ENCODE assay signal across 21 mouse cellular contexts in genomic region chr6:91372586-91372971, GRCm38 (mm10). TPM values are rescaled to one million over a fixed set of nuclear protein-coding genes. Genes with fewer than 3 reads are reported as not detected.
DNase-seq lines count a peak whose midpoint lies in the region; ATAC-seq and TF ChIP-seq lines count a peak whose summit lies in the region.
"Had no signal": no experiment of that assay in that cellular context is flagged by ENCODE, and none has a peak within 500 bp of the region (broad histone marks: within the 10 kb centered on the region; RNA-seq: fewer than 3 reads in every experiment).

No protein-coding gene starts in this region.

- no peak overlapping the region for H3K9ac ChIP-seq in hindbrain, embryonic 13.5 days
- H3K9ac ChIP-seq in hindbrain, embryonic 11.5 days (ENCODE audit: low read depth, low read length), result no peak overlapping the region
- no peak overlapping the region for H3K9ac ChIP-seq in lung, embryonic 15.5 days
- H3K9ac ChIP-seq: heart, embryonic 12.5 days; neural tube, embryonic 12.5 days had no signal

- peaks cover 16% of the 10 kb centered on the region for H3K4me1 ChIP-seq in hindbrain, embryonic 13.5 days (replicated peaks)
- no peaks in the 10 kb centered on the region for H3K4me1 ChIP-seq in hindbrain, embryonic 11.5 days (replicated peaks; ENCODE audit: control insufficient read depth, insufficient read depth, low read length)
- H3K4me1 ChIP-seq in lung, embryonic 15.5 days, result no peaks in the 10 kb centered on the region
- H3K4me1 ChIP-seq in lung, adult 2 months (ENCODE audit: control insufficient read depth, insufficient read depth, low read length), result no peaks in the 10 kb centered on the region
- H3K4me1 ChIP-seq in embryonic facial prominence, embryonic 10.5 days, result no peaks in the 10 kb centered on the region; the same call in 1 of the 2 replicates
- H3K4me1 ChIP-seq: heart, embryonic 12.5 days had no signal

- no peak for TF ChIP-seq CTCF in lung, adult 2 months (IDR thresholded peaks at IDR 0.05; ENCODE audit: insufficient read depth, low read length)

- H3K27me3 ChIP-seq in hindbrain, embryonic 13.5 days, result no peaks in the 10 kb centered on the region
- no peaks in the 10 kb centered on the region for H3K27me3 ChIP-seq in hindbrain, embryonic 11.5 days (ENCODE audit: control insufficient read depth, insufficient read depth, low read length)
- H3K27me3 ChIP-seq in lung, embryonic 15.5 days, result no peaks in the 10 kb centered on the region
- no peaks in the 10 kb centered on the region for H3K27me3 ChIP-seq in embryonic facial prominence, embryonic 10.5 days (replicated peaks; ENCODE audit: low read depth, poor library complexity, severe bottlenecking)
- H3K27me3 ChIP-seq: neural tube, embryonic 12.5 days had no signal

- H3K4me2 ChIP-seq in hindbrain, embryonic 13.5 days, result no peak overlapping the region
- H3K4me2 ChIP-seq in hindbrain, embryonic 11.5 days (replicated peaks; ENCODE audit: low read depth, low read length), result no peak overlapping the region
- H3K4me2 ChIP-seq in lung, embryonic 15.5 days, result no peak overlapping the region
- H3K4me2 ChIP-seq: heart, embryonic 12.5 days; neural tube, embryonic 12.5 days had no signal

- no peaks in the 10 kb centered on the region for H3K36me3 ChIP-seq in hindbrain, embryonic 13.5 days
- no peaks in the 10 kb centered on the region for H3K36me3 ChIP-seq in hindbrain, embryonic 11.5 days (ENCODE audit: control insufficient read depth, insufficient read depth, low read length)
- no peaks in the 10 kb centered on the region for H3K36me3 ChIP-seq in lung, embryonic 15.5 days
- H3K36me3 ChIP-seq in embryonic facial prominence, embryonic 10.5 days (replicated peaks), result 0 out of 2 replicates have a peak, but pooled peaks cover 2% of the 10 kb centered on the region
- H3K36me3 ChIP-seq: heart, embryonic 12.5 days; neural tube, embryonic 12.5 days had no signal

- H3K9me3 ChIP-seq in hindbrain, embryonic 13.5 days, result no peaks in the 10 kb centered on the region
- no peaks in the 10 kb centered on the region for H3K9me3 ChIP-seq in hindbrain, embryonic 11.5 days (ENCODE audit: control insufficient read depth, low read length)
- H3K9me3 ChIP-seq in lung, embryonic 15.5 days, result no peaks in the 10 kb centered on the region
- H3K9me3 ChIP-seq in embryonic facial prominence, embryonic 10.5 days, result no peaks in the 10 kb centered on the region
- H3K9me3 ChIP-seq: heart, embryonic 12.5 days; neural tube, embryonic 12.5 days had no signal

- no peak overlapping the region for H3K4me3 ChIP-seq in hindbrain, embryonic 13.5 days
- H3K4me3 ChIP-seq in hindbrain, embryonic 11.5 days (ENCODE audit: low read depth, low read length), result no peak overlapping the region
- no peak overlapping the region for H3K4me3 ChIP-seq in lung, embryonic 15.5 days
- no peak overlapping the region for H3K4me3 ChIP-seq in lung, adult 2 months (replicated peaks; ENCODE audit: extremely low read depth, low read depth, low read length)
- H3K4me3 ChIP-seq in embryonic facial prominence, embryonic 10.5 days, result no peak overlapping the region
- H3K4me3 ChIP-seq: erythroblast, embryonic 14.5 days; heart, embryonic 12.5 days; neural tube, embryonic 12.5 days had no signal

- 44% methylated on average over 3 of the region's 3 CpGs for WGBS in hindbrain, embryonic 13.5 days
- 47% methylated on average over 3 of the region's 3 CpGs for WGBS in hindbrain, embryonic 11.5 days
- 13% methylated on average over 3 of the region's 3 CpGs for WGBS in lung, embryonic 15.5 days
- WGBS in lung, adult 2 months, result 19% methylated on average over 3 of the region's 3 CpGs
- WGBS in embryonic facial prominence, embryonic 10.5 days, result 54% methylated on average over 3 of the region's 3 CpGs

- no peak for TF ChIP-seq POLR2A in lung, adult 2 months (IDR thresholded peaks at IDR 0.05; ENCODE audit: borderline replicate concordance, extremely low read depth, low read depth, low read length)

- peak overlapping the region; percentile 45; the same call in 1 of the 2 replicates for H3K27ac ChIP-seq in hindbrain, embryonic 13.5 days
- H3K27ac ChIP-seq in hindbrain, embryonic 11.5 days (ENCODE audit: low read depth, low read length), result no peak overlapping the region
- 0 out of 2 replicates have a peak overlapping the region, but pooled peaks have one; percentile 22 for H3K27ac ChIP-seq in lung, embryonic 15.5 days
- H3K27ac ChIP-seq in embryonic facial prominence, embryonic 10.5 days (replicated peaks), result 0 out of 2 replicates have a peak overlapping the region, but pooled peaks have one; percentile 2
- H3K27ac ChIP-seq: neural tube, embryonic 12.5 days had no signal

- no peak for ATAC-seq in hindbrain, embryonic 13.5 days (ENCODE audit: low FRiP score)
- no peak for ATAC-seq in hindbrain, embryonic 11.5 days (ENCODE audit: low FRiP score)
- ATAC-seq in lung, embryonic 15.5 days (ENCODE audit: borderline replicate concordance, extremely low read depth, low FRiP score, low TSS enrichment), result 0 out of 2 replicates have a peak, but pooled peaks have one; percentile 43
- no peak for ATAC-seq in frontal cortex, adult (ENCODE audit: low TSS enrichment)
- ATAC-seq: inflammation-experienced regulatory T-cells, adult 6 months had no signal

- no peak for DNase-seq in hindbrain, embryonic 11.5 days (ENCODE audit: low spot score)
- no peak for DNase-seq in lung, adult 2 months
- no peak for DNase-seq in embryonic facial prominence, embryonic 10.5 days (ENCODE audit: low spot score)
- peak; percentile 6 for DNase-seq in forelimb bud, embryonic 11.5 days (ENCODE audit: low read depth, low spot score)
- DNase-seq in gastrocnemius, postnatal 4 days (ENCODE audit: low spot score in 2 of 2), result no peak
- DNase-seq: adrenal gland, adult 2 months; kidney, adult 8-10 months; right cerebral cortex, postnatal 4 days; thymus, postnatal 4 days had no signal

RNA-seq across cellular contexts. Expression of gene Wnt7a, which starts 38.6 kb away (rescaled TPM):
- polyA plus RNA-seq in hindbrain, embryonic 13.5 days (2015; fragmentation: Nextera tagmentation; extraction: Ambion mirVana), result 10.5 and 11.5 TPM in 2 replicates
- 7.6 and 10.3 TPM in 2 replicates for polyA plus RNA-seq in hindbrain, embryonic 11.5 days (2014; fragmentation: Nextera tagmentation; extraction: Ambion mirVana)
- polyA plus RNA-seq in lung, embryonic 15.5 days (2015; fragmentation: Nextera tagmentation; extraction: Ambion mirVana), result 1.2 and 1.8 TPM in 2 replicates
- 9.7 and 10.8 TPM in 2 replicates for polyA plus RNA-seq in lung, adult 2 months (2012; rRNA removed)
- polyA plus RNA-seq in embryonic facial prominence, embryonic 10.5 days (2016; fragmentation: Nextera tagmentation; extraction: Ambion mirVana), result 1.2 and 5.4 TPM in 2 replicates
- total RNA-seq in gastrocnemius, postnatal 4 days (2021), result not detected
- total RNA-seq: adrenal gland, adult 2 months; CH12.LX; heart, postnatal 25 days; megakaryocyte, adult 5-6 weeks had no signal
- polyA plus RNA-seq: adrenal gland, adult 2 months; erythroblast, embryonic 14.5 days; gonadal fat pad, adult 2 months; inflammation-experienced regulatory T-cells, adult 6 months; liver, embryonic 16.5 days had no signal
